Mouse (Mus musculus): ENCODE measurements around the gene Ttf1.

GRCm38 (mm10) chr2:29100822-29101534 lies 40.9 kb downstream of the Ttf1 start:
- TF ChIP-seq GATA1 (IDR thresholded peaks at IDR 0.05; ENCODE audit: low read length), result no peak
- no peak for TF ChIP-seq TAL1 (IDR thresholded peaks at IDR 0.05; ENCODE audit: low read length)
